Mouse (Mus musculus) MEL (cell line): ENCODE data around the gene Klk9. TPM values are rescaled to one million over a fixed set of nuclear protein-coding genes. Genes with fewer than 3 reads are reported as not detected.

Experiments used
- DNase-seq: peaks from one replicate; pipeline ENCODE4 v3.0.0; 2011; ENCODE audit warnings: low read depth, low spot score
- H3K27ac ChIP-seq: 2 replicates; pipeline ENCODE4 v1.5.1; 2012; ENCODE audit warnings: low read depth, mild to moderate bottlenecking, control low read depth, low read length, moderate library complexity; ENCODE audit not compliant: control insufficient read depth
- H3K27me3 ChIP-seq, 2 experiments: fragments of 150-350 bp in 1 of 2; sonication (generic) in 1 of 2; 2 replicates each; pipeline ENCODE4 v1.6.1; 2012; ENCODE audit warnings: low read length in 2 of 2, mild to moderate bottlenecking in 2 of 2, improper control_type of control experiment in 1 of 2, moderate library complexity in 1 of 2; ENCODE audit not compliant: insufficient read depth in 2 of 2, control insufficient read depth in 1 of 2
- H3K36me3 ChIP-seq, 2 experiments: 2 replicates each; pipeline ENCODE4 v1.6.1; 2012 to 2014; ENCODE audit warnings: low read length in 2 of 2, improper control_type of control experiment in 1 of 2, inconsistent platforms in 1 of 2, mild to moderate bottlenecking in 1 of 2; ENCODE audit not compliant: insufficient read depth in 2 of 2, control insufficient read depth in 1 of 2
- H3K4me1 ChIP-seq, 2 experiments: fragments of 150-350 bp in 1 of 2; sonication (generic) in 1 of 2; 2 replicates each; pipeline ENCODE4 v1.6.1; 2012; ENCODE audit warnings: low read length in 2 of 2, improper control_type of control experiment in 1 of 2, mild to moderate bottlenecking in 1 of 2; ENCODE audit not compliant: insufficient read depth in 2 of 2, control insufficient read depth in 1 of 2
- H3K4me3 ChIP-seq, 2 experiments: fragments of 150-350 bp in 1 of 2; sonication (generic) in 1 of 2; 2 replicates each; pipeline ENCODE4 v1.5.1; 2012; ENCODE audit warnings: low read depth in 2 of 2, low read length in 2 of 2, mild to moderate bottlenecking in 2 of 2, moderate library complexity in 2 of 2, control low read depth in 1 of 2, improper control_type of control experiment in 1 of 2; ENCODE audit not compliant: control insufficient read depth in 1 of 2, insufficient read depth in 1 of 2
- H3K79me2 ChIP-seq: 2 replicates; pipeline ENCODE4 v1.6.1; 2012; ENCODE audit warnings: mild to moderate bottlenecking, low read length, moderate library complexity; ENCODE audit not compliant: control insufficient read depth, poor library complexity, insufficient read depth
- H3K9ac ChIP-seq: 2 replicates; pipeline ENCODE4 v1.6.1; 2012; ENCODE audit warnings: low read depth, mild to moderate bottlenecking, control low read depth, low read length, moderate library complexity; ENCODE audit not compliant: control insufficient read depth, poor library complexity, severe bottlenecking
- H3K9me3 ChIP-seq: fragments of 150-350 bp; sonication (generic); replicated peaks from 2 replicates; pipeline ENCODE4 v1.6.1; 2012; ENCODE audit warnings: mild to moderate bottlenecking, low read length, improper control_type of control experiment, moderate library complexity; ENCODE audit not compliant: insufficient read depth
- CHD1 ChIP-seq: IDR thresholded peaks from 2 replicates; pipeline ENCODE4 v1.6.1; 2012; ENCODE audit warnings: low read depth, mild to moderate bottlenecking, inconsistent platforms, low read length, improper control_type of control experiment
- CHD2 ChIP-seq: IDR thresholded peaks from 2 replicates; pipeline ENCODE4 v1.6.1; 2011; ENCODE audit warnings: low read length, improper control_type of control experiment
- CTCF ChIP-seq, 3 experiments: IDR thresholded peaks in 2 of 3; conservative IDR thresholded peaks in 1 of 3; 2 replicates each; pipeline ENCODE4 v1.5.1; 2011 to 2012; ENCODE audit warnings: low read length in 3 of 3, low read depth in 2 of 3, mild to moderate bottlenecking in 2 of 3, improper control_type of control experiment in 1 of 3, inconsistent platforms in 1 of 3, mixed read lengths in 1 of 3, moderate library complexity in 1 of 3; ENCODE audit not compliant: control insufficient read depth in 1 of 3, insufficient read depth in 1 of 3, poor library complexity in 1 of 3, severe bottlenecking in 1 of 3
- ELF1 ChIP-seq: IDR thresholded peaks from 2 replicates; pipeline ENCODE4 v1.6.1; 2014; ENCODE audit warnings: low read depth, mild to moderate bottlenecking, inconsistent platforms, low read length, improper control_type of control experiment, moderate library complexity
- EP300 ChIP-seq, 2 experiments: IDR thresholded peaks; 2 replicates each; pipeline ENCODE4 v1.6.1; 2011; ENCODE audit warnings: improper control_type of control experiment in 2 of 2, low read length in 2 of 2, low read depth in 1 of 2, mild to moderate bottlenecking in 1 of 2
- ETS1 ChIP-seq: IDR thresholded peaks from 2 replicates; pipeline ENCODE4 v1.6.1; 2012; ENCODE audit warnings: low read depth, mild to moderate bottlenecking, inconsistent platforms, low read length, improper control_type of control experiment, moderate library complexity
- GABPA ChIP-seq: IDR thresholded peaks from 2 replicates; pipeline ENCODE4 v1.6.1; 2012; ENCODE audit warnings: low read depth, mild to moderate bottlenecking, inconsistent platforms, low read length, improper control_type of control experiment, moderate library complexity
- HCFC1 ChIP-seq: IDR thresholded peaks from 2 replicates; pipeline ENCODE4 v1.6.1; 2012; ENCODE audit warnings: low read depth, mild to moderate bottlenecking, inconsistent platforms, low read length, improper control_type of control experiment, moderate library complexity
- MAFK ChIP-seq: IDR thresholded peaks from 2 replicates; pipeline ENCODE4 v1.6.1; 2011; ENCODE audit warnings: low read depth, mild to moderate bottlenecking, low read length, improper control_type of control experiment, borderline replicate concordance
- MAX ChIP-seq: IDR thresholded peaks from 2 replicates; pipeline ENCODE4 v1.6.1; 2011; ENCODE audit warnings: low read length, improper control_type of control experiment
- MAZ ChIP-seq: IDR thresholded peaks from 2 replicates; pipeline ENCODE4 v1.6.1; 2012; ENCODE audit warnings: low read depth, mild to moderate bottlenecking, inconsistent platforms, low read length, improper control_type of control experiment
- MXI1 ChIP-seq: IDR thresholded peaks from 2 replicates; pipeline ENCODE4 v1.6.1; 2011; ENCODE audit warnings: mild to moderate bottlenecking, low read depth, low read length, improper control_type of control experiment
- MYB ChIP-seq: IDR thresholded peaks from 2 replicates; pipeline ENCODE4 v1.6.1; 2011; ENCODE audit warnings: mild to moderate bottlenecking, low read depth, low read length, improper control_type of control experiment
- MYC ChIP-seq: IDR thresholded peaks from 2 replicates; pipeline ENCODE4 v1.6.1; 2011; ENCODE audit warnings: low read depth, mild to moderate bottlenecking, low read length, improper control_type of control experiment, moderate library complexity
- NELFE ChIP-seq: IDR thresholded peaks from 2 replicates; pipeline ENCODE4 v1.6.1; 2011; ENCODE audit warnings: low read depth, low read length, improper control_type of control experiment
- NRF1 ChIP-seq: IDR thresholded peaks from 2 replicates; pipeline ENCODE4 v1.6.1; 2014; ENCODE audit warnings: low read depth, mild to moderate bottlenecking, inconsistent platforms, low read length, improper control_type of control experiment, moderate library complexity; ENCODE audit not compliant: poor library complexity, insufficient read depth, severe bottlenecking
- POLR2A ChIP-seq, 2 experiments: IDR thresholded peaks; 2 replicates each; pipeline ENCODE4 v1.6.1; 2011 to 2012; ENCODE audit warnings: low read length in 2 of 2, mild to moderate bottlenecking in 2 of 2, control low read depth in 1 of 2, improper control_type of control experiment in 1 of 2, low read depth in 1 of 2, moderate library complexity in 1 of 2; ENCODE audit not compliant: control insufficient read depth in 1 of 2, insufficient read depth in 1 of 2, poor library complexity in 1 of 2
- POLR2AphosphoS2 ChIP-seq: IDR thresholded peaks from 2 replicates; pipeline ENCODE4 v1.6.1; 2011; ENCODE audit warnings: low read length, improper control_type of control experiment
- POLR2AphosphoS5 ChIP-seq: IDR thresholded peaks from 2 replicates; pipeline ENCODE4 v1.6.1; 2012; ENCODE audit warnings: low read depth, borderline replicate concordance, mild to moderate bottlenecking, inconsistent platforms, low read length, moderate library complexity, mixed read lengths
- RAD21 ChIP-seq: IDR thresholded peaks from 2 replicates; pipeline ENCODE4 v1.6.1; 2011; ENCODE audit warnings: mild to moderate bottlenecking, low read depth, low read length, improper control_type of control experiment
- RCOR1 ChIP-seq: IDR thresholded peaks from 2 replicates; pipeline ENCODE4 v1.6.1; 2012; ENCODE audit warnings: low read depth, mild to moderate bottlenecking, inconsistent platforms, low read length, improper control_type of control experiment
- SIN3A ChIP-seq: IDR thresholded peaks from 2 replicates; pipeline ENCODE4 v1.6.1; 2012; ENCODE audit warnings: low read length, improper control_type of control experiment, inconsistent platforms
- SMC3 ChIP-seq: IDR thresholded peaks from 2 replicates; pipeline ENCODE4 v1.6.1; 2011; ENCODE audit warnings: low read depth, low read length, improper control_type of control experiment
- TAL1 ChIP-seq: IDR thresholded peaks from 2 replicates; pipeline ENCODE4 v1.6.1; 2012; ENCODE audit warnings: mild to moderate bottlenecking, inconsistent platforms, low read length, moderate library complexity, mixed read lengths
- TBP ChIP-seq: IDR thresholded peaks from 2 replicates; pipeline ENCODE4 v1.8.0; 2011; ENCODE audit warnings: low read depth, low read length, improper control_type of control experiment
- UBTF ChIP-seq: IDR thresholded peaks from 2 replicates; pipeline ENCODE4 v1.6.1; 2012; ENCODE audit warnings: low read depth, mild to moderate bottlenecking, inconsistent platforms, low read length, improper control_type of control experiment, moderate library complexity, borderline replicate concordance; ENCODE audit not compliant: insufficient read depth
- USF1 ChIP-seq: IDR thresholded peaks from 2 replicates; pipeline ENCODE4 v1.6.1; 2014; ENCODE audit warnings: low read depth, mild to moderate bottlenecking, inconsistent platforms, low read length, improper control_type of control experiment, moderate library complexity
- USF2 ChIP-seq, 2 experiments: IDR thresholded peaks; 2 replicates each; pipeline ENCODE4 v1.6.1; 2011 to 2012; ENCODE audit warnings: improper control_type of control experiment in 2 of 2, low read length in 2 of 2, borderline replicate concordance in 1 of 2, inconsistent platforms in 1 of 2, low read depth in 1 of 2, mild to moderate bottlenecking in 1 of 2; ENCODE audit not compliant: insufficient read depth in 1 of 2
- ZC3H11A ChIP-seq: IDR thresholded peaks from 2 replicates; pipeline ENCODE4 v1.6.1; 2012; ENCODE audit warnings: low read depth, mild to moderate bottlenecking, inconsistent platforms, low read length, improper control_type of control experiment
- ZMIZ1 ChIP-seq: IDR thresholded peaks from 2 replicates; pipeline ENCODE4 v1.6.1; 2012; ENCODE audit warnings: low read depth, mild to moderate bottlenecking, inconsistent platforms, low read length, improper control_type of control experiment, moderate library complexity
- ZNF384 ChIP-seq: IDR thresholded peaks from 2 replicates; pipeline ENCODE4 v1.6.1; 2012; ENCODE audit warnings: low read depth, mild to moderate bottlenecking, inconsistent platforms, low read length, improper control_type of control experiment
- polyA plus RNA-seq, 2 experiments: library from polyadenylated mRNA; stranded (reverse) in 1 of 2; unstranded in 1 of 2; fragments of >175 nt in 1 of 2; fragments of >200 nt in 1 of 2; gene quantifications; 2 replicates each; pipeline versions ENCODE4 v1.2.1 to v1.2.4; 2012; ENCODE audit warnings: low replicate concordance in 2 of 2, low read depth in 1 of 2; ENCODE audit not compliant: insufficient read length in 2 of 2, insufficient read depth in 1 of 2, missing spikeins in 1 of 2
- total RNA-seq: library from RNA; depleted of rRNA; stranded (reverse); fragments of 300-350 nt; gene quantifications from 2 replicates; pipeline ENCODE4 v1.2.3, GENCODE M21; 2012

The Klk9 gene
- total and polyA plus RNA-seq, 3 experiments = not detected

DNA sequence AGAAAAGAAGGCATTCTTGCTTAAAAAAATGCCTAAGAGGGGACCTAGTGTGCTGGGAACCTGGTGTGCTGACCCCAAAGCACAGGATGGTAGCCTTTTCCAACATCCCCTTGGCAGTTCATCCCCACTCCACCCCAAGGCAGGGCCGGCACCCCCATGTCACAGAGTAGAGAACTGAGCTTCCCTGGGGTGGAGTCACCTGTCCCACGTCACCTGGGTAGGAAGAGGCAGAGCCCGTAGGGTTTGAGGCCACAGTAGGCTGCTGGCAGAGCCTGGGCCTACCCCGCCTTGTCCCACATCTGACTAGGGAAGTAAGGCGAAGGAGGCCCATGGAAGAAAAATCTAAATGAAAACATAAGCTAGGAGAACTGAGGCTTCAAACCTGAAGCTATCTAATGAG is 17.3 kb upstream of the Klk9 start, which contains the start of gene Klk11:
Gene Klk11, plus strand, starts transcription at position 241 of the 400 bp plus-strand sequence.
- Histone ChIP-seq H3K36me3 (no peaks in the 10 kb centered on the region), H3K27me3 (no peaks in the 10 kb centered on the region), H3K79me2 (no peaks in the 10 kb centered on the region), H3K9me3 (no peaks in the 10 kb centered on the region), H3K4me3 (no peak within 1 kb of the TSS), H3K9ac (no peak within 1 kb of the TSS), H3K27ac (no peak within 1 kb of the TSS), H3K4me1 (no peaks in the 10 kb centered on the region)
- no peak for DNase-seq
- TF ChIP-seq POLR2A (IDR thresholded peaks at IDR 0.05; ENCODE audit: control insufficient read depth in 1 of 2, insufficient read depth in 1 of 2, low read depth in 1 of 2, low read length in 2 of 2, poor library complexity in 1 of 2) = no peak
- no peak for TF ChIP-seq TBP
- no peak for TF ChIP-seq ZC3H11A
- no peak for TF ChIP-seq RAD21
- TF ChIP-seq TAL1 = no peak
- TF ChIP-seq POLR2AphosphoS2 = no peak
- no peak for TF ChIP-seq MXI1
- TF ChIP-seq USF2 (IDR thresholded peaks at IDR 0.05; ENCODE audit: borderline replicate concordance in 1 of 2, insufficient read depth in 1 of 2, low read depth in 1 of 2, low read length in 2 of 2) = no peak
- TF ChIP-seq CHD1 = no peak
- no peak for TF ChIP-seq GABPA
- TF ChIP-seq NELFE = no peak
- no peak for TF ChIP-seq HCFC1
- no peak for TF ChIP-seq USF1
- TF ChIP-seq MAZ = no peak
- no peak for TF ChIP-seq ETS1
- TF ChIP-seq NRF1 = no peak
- TF ChIP-seq MYC = no peak
- TF ChIP-seq MAX = no peak
- TF ChIP-seq CHD2 = no peak

DNA sequence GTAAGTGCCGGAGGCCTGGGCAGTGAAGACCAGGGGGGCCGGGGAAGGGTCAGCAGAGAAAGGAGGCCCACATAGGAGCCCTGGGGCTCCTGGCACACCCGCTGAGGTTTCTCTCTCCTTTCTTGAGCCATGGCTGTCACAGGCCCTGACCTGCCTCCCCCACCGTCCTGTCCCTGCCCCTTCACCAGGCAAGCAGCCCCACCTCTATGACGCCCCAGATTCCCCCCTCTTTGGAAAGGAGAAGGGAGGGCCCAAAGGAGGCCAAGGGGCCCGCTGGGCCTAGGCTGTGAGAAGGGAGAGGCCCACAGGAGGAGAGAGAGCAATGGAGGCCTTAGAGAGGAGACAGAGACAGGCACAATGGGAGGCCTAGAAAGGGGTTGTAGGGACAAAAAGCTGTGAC is 16.9 kb upstream of the Klk9 start:
- Histone ChIP-seq H3K9ac (no peak overlapping the region), H3K36me3 (no peaks in the 10 kb centered on the region), H3K9me3 (no peaks in the 10 kb centered on the region), H3K4me3 (no peak overlapping the region), H3K4me1 (no peaks in the 10 kb centered on the region), H3K27me3 (no peaks in the 10 kb centered on the region), H3K27ac (no peak overlapping the region), H3K79me2 (no peaks in the 10 kb centered on the region)
- no peak for DNase-seq
- no peak for TF ChIP-seq ZMIZ1
- no peak for TF ChIP-seq ELF1
- no peak for TF ChIP-seq USF2 (IDR thresholded peaks at IDR 0.05; ENCODE audit: borderline replicate concordance in 1 of 2, insufficient read depth in 1 of 2, low read depth in 1 of 2, low read length in 2 of 2)
- TF ChIP-seq SIN3A = no peak
- no peak for TF ChIP-seq EP300 (IDR thresholded peaks at IDR 0.05; ENCODE audit: low read depth in 1 of 2, low read length in 2 of 2)
- TF ChIP-seq RCOR1 = no peak
- no peak for TF ChIP-seq POLR2A (IDR thresholded peaks at IDR 0.05; ENCODE audit: control insufficient read depth in 1 of 2, insufficient read depth in 1 of 2, low read depth in 1 of 2, low read length in 2 of 2, poor library complexity in 1 of 2)
- no peak for TF ChIP-seq RAD21
- TF ChIP-seq MAX = no peak
- TF ChIP-seq MYB = no peak
- no peak for TF ChIP-seq CHD1
- TF ChIP-seq UBTF = no peak
- no peak for TF ChIP-seq MAFK
- TF ChIP-seq SMC3 = no peak
- no peak for TF ChIP-seq POLR2AphosphoS2
- no peak for TF ChIP-seq CTCF (IDR thresholded peaks at IDR 0.05 in 2 of 3, conservative IDR thresholded peaks at IDR 0.05 in 1 of 3; ENCODE audit: control insufficient read depth in 1 of 3, insufficient read depth in 1 of 3, low read depth in 2 of 3, low read length in 3 of 3, poor library complexity in 1 of 3, severe bottlenecking in 1 of 3)
- TF ChIP-seq POLR2AphosphoS5 = no peak
- TF ChIP-seq ZNF384 = no peak
- TF ChIP-seq MYC = no peak
